26 mouse cellular contexts compared by ENCODE assay signal in genomic region chr15:93982091-93982490, GRCm38 (mm10).
"Had no signal": no experiment of that assay in that cellular context is flagged by ENCODE, and none has a peak within 500 bp of the region (broad histone marks: within the 10 kb centered on the region; RNA-seq: fewer than 3 reads in every experiment).

No protein-coding gene starts in this region.

- H3K9ac ChIP-seq: embryonic facial prominence, embryonic 12.5 days; embryonic facial prominence, embryonic 13.5 days; embryonic facial prominence, embryonic 15.5 days; forebrain, embryonic 12.5 days; forebrain, embryonic 13.5 days; forebrain, embryonic 15.5 days; forebrain, postnatal 0 days had no signal

- ATAC-seq: forebrain, embryonic 13.5 days; forebrain, embryonic 14.5 days; forebrain, embryonic 15.5 days; forebrain, embryonic 16.5 days; forebrain, postnatal 0 days had no signal

- H3K36me3 ChIP-seq: embryonic facial prominence, embryonic 10.5 days; embryonic facial prominence, embryonic 12.5 days; embryonic facial prominence, embryonic 13.5 days; embryonic facial prominence, embryonic 15.5 days; forebrain, embryonic 10.5 days; forebrain, embryonic 12.5 days; forebrain, embryonic 15.5 days had no signal

- H3K27me3 ChIP-seq: embryonic facial prominence, embryonic 12.5 days; embryonic facial prominence, embryonic 13.5 days; embryonic facial prominence, embryonic 15.5 days; forebrain, embryonic 12.5 days; forebrain, embryonic 13.5 days; forebrain, embryonic 15.5 days had no signal

- H3K4me1 ChIP-seq: embryonic facial prominence, embryonic 15.5 days; forebrain, embryonic 10.5 days; forebrain, embryonic 12.5 days; forebrain, embryonic 13.5 days; forebrain, embryonic 15.5 days had no signal

- H3K27ac ChIP-seq: embryonic facial prominence, embryonic 10.5 days; embryonic facial prominence, embryonic 12.5 days; embryonic facial prominence, embryonic 13.5 days; forebrain, embryonic 10.5 days; forebrain, embryonic 12.5 days; forebrain, embryonic 13.5 days; forebrain, embryonic 15.5 days; gastrocnemius, adult 2 months had no signal

- H3K4me2 ChIP-seq: embryonic facial prominence, embryonic 12.5 days; embryonic facial prominence, embryonic 13.5 days; embryonic facial prominence, embryonic 15.5 days; forebrain, embryonic 12.5 days; forebrain, embryonic 13.5 days; forebrain, embryonic 15.5 days had no signal

- H3K9me3 ChIP-seq: embryonic facial prominence, embryonic 10.5 days; embryonic facial prominence, embryonic 12.5 days; embryonic facial prominence, embryonic 13.5 days; embryonic facial prominence, embryonic 15.5 days; forebrain, embryonic 10.5 days; forebrain, embryonic 12.5 days; forebrain, embryonic 13.5 days; forebrain, embryonic 15.5 days had no signal

- H3K4me3 ChIP-seq: embryonic facial prominence, embryonic 10.5 days; embryonic facial prominence, embryonic 12.5 days; embryonic facial prominence, embryonic 13.5 days; embryonic facial prominence, embryonic 15.5 days; erythroblast, embryonic 14.5 days; forebrain, embryonic 10.5 days; forebrain, embryonic 12.5 days; forebrain, embryonic 13.5 days; forebrain, embryonic 15.5 days; gastrocnemius, adult 2 months had no signal

- DNase-seq: cerebellum, adult 18-20 months; cerebellum, adult 2 months; cerebellum, adult 8-10 months; cerebellum, adult 9-10 months; cerebellum, adult 9-11 months; cerebellum, postnatal 25 days; cerebellum, postnatal 36 days; embryo, embryonic 11 days; forebrain, postnatal 0 days; gastrocnemius, adult 2 months; gastrocnemius, postnatal 10 days; gastrocnemius, postnatal 14 days; gastrocnemius, postnatal 25 days; gastrocnemius, postnatal 36 days; heart, adult 11 months had no signal
